Mouse (Mus musculus): ENCODE measurements around the gene Scgb1b20.
"Not testable (repeated sequence)": the region's sequence is repeated elsewhere in the genome, so short reads cannot be mapped to it uniquely, and the experiment has no call there.

Gene Scgb1b20

GRCm38 (mm10) chr7:33372934-33373333 lies at the start of gene Scgb1b20:
TSS of gene Scgb1b20 (plus strand) at chr7:33373234.
- not testable (repeated sequence) for DNase-seq

GRCm38 (mm10) chr7:33366222-33366621 lies 6.8 kb upstream of the Scgb1b20 start, which contains the start of gene Scgb2b20:
TSS of gene Scgb2b20 (minus strand) at chr7:33366322.
- DNase-seq: not testable (repeated sequence)

DNA sequence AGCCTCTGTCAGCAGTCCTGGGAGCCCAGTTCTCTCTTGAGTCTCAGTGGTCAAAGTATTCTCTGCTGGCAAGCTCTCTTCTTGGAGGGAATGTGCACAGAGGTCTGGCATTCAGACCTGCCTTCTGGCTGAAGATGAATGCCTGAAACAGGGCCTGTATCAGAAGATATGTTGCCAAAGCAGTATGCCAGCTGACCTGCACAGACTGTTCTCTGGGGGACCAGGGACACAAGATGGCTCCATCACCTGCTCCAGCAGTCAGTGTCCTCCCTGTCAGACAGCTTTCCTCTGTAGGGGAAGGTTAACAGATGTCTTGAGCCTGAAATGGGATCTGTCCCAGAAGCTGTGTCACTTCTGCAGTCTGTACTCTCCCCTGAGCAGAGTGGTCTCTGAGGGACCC lies 26.7 kb downstream of the Scgb1b20 start:
- DNase-seq: not testable (repeated sequence)

DNA sequence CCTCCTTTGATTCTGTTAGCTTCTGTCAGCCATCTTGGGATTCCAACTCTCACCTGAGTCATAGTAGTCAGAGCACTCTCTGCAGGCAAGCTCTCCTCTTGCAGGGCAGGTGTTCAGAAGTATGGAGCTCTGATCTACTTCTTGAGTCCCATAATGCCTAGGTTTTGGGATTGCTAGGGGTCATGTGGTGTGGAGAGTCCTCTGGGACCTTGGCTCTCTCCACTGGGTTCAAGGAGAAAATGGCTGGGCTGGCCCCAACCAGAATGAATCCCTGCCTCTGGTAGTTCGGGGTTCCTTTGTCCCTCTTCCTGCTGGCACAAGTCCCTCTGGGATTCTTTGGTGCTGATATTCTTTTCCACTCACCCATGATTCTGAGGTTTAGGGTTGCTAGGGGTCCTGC lies 28.6 kb downstream of the Scgb1b20 start:
- no peak for DNase-seq

DNA sequence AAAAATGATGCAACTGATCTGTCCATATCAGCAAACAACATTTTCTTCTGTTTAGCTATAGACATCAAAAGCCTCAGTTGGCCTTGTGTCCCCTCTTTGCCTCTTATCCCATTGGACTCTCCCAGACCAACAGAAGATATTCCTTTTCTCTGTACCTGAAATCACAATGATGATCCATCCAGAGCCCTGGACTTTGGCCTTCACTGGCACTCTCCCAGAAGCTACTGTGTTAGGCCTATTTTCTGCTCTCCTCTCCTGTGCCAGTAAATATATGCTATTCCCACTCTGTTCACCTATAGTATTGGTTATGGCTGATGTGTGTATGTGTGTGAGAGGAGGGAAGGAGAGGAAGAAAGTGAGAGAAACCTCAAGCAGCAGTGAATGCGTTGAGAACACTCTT lies 36.6 kb downstream of the Scgb1b20 start:
- not testable (repeated sequence) for DNase-seq
